Mouse (Mus musculus) liver, postnatal 0 days (tissue): ENCODE measurements around the gene Foxn3.

Source experiments
- CTCF ChIP-seq: sonication (generic); IDR thresholded peaks from 2 replicates; pipeline ENCODE4 v1.5.1; 2016; ENCODE audit warnings: antibody characterized with exemption, low read depth
- EP300 ChIP-seq: IDR thresholded peaks from 2 replicates; pipeline ENCODE4 v1.6.1; 2016; ENCODE audit warnings: antibody characterized with exemption, low read depth, mild to moderate bottlenecking

- no peak for TF ChIP-seq CTCF
- no peak for TF ChIP-seq EP300
These were observed 191.9 kb downstream of the Foxn3 start for GRCm38 (mm10) chr12:99371500-99371899.
